Mouse (Mus musculus) B cell, adult 2 months (primary cell): Measurements from ENCODE around the gene Olfr292.

Source experiments
- DNase-seq, 2 experiments: peaks; one replicate each; pipeline ENCODE4 v3.0.0; 2022

Gene Olfr292

DNA sequence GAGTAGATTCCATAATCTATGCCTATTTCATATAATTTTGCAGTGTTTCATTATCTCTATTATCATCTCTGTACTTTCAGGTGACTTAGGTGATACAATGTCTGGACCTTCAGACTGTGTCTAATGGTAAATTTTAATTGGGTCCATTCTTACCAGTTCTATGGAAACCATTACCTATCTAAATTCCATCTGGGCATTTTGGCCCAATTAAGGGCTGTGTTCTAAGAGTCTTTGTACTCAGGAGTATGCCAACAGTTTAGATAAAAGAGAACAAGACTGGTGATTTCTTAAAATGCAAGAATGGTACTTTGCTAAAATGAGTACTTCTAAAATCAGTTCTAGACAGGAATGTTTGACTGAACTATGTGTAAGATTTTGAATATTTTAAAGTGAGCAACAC lies at the start of gene Olfr292:
Gene Olfr292, plus strand, starts transcription at position 301 of the 400 bp plus-strand sequence.
- no peak for DNase-seq

DNA sequence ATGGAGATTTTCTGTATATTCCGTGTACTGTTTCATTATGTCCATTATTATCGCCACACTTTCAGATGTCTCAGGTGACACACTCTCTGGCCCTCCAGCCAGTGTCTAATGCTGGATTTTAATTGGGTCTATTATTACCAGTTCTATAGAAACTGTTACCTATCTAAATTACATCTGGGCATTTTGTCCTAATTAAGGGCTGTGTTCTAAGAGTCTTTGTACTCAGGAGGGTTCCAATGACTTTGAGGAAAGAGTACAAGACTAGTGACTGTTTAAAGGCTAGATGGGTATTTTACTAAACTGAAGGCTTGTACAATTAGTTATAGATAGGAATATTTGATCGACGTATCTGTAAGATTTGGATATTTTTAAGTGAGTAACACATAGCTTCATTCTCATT lies 39.4 kb upstream of the Olfr292 start, which contains the start of gene Olfr293:
Gene Olfr293, plus strand, starts transcription at position 301 of the 400 bp plus-strand sequence.
- DNase-seq: no peak

DNA sequence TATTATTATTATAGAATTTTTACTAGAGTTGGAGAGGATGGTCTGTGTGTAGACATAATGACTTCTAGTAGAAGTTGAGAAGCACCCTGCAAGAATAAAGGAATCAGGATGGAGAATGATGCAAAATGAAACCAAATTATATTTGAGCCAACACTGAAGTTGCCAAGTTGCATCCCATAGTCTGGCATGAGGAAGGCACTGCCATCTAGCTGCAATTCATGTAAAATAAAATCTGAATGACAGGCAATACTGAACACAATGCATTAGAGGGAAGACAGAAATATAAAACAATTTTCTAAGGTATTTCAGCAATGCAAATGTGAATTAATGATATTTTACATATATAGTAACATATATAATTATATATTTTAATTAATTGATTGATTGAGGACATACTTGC lies 36.9 kb downstream of the Olfr292 start:
- no peak for DNase-seq
